Mouse (Mus musculus) cerebellum, adult 18-20 months (tissue): ENCODE measurements around the gene Taar9.
"Not testable (repeated sequence)": the region's sequence is repeated elsewhere in the genome, so short reads cannot be mapped to it uniquely, and the experiment has no call there.

Experiments
- DNase-seq, 2 experiments: peaks; one replicate each; pipeline ENCODE4 v3.0.0; 2021

Gene Taar9

DNA sequence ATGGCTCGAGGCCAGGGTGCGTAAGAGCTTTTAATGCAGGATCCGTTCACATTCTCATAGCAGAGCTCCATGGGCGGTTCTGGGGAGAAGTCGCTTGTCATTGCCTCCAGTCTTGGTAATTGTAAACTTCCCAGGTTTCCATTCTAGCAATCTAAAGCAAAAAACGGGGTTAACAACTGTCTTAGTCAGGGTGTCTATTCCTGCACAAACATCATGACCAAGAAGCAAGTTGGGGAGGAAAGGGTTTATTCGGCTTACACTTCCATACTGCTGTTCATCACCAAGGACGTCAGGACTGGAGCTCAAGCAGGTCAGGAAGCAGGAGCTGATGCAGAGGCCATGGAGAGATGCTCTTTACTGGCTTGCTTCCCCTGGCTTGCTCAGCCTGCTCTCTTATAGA, at the start of gene Taar9:
Taar9 (minus strand) TSS at position 101 of the 400 bp plus-strand sequence.
- not testable (repeated sequence) for DNase-seq

DNA sequence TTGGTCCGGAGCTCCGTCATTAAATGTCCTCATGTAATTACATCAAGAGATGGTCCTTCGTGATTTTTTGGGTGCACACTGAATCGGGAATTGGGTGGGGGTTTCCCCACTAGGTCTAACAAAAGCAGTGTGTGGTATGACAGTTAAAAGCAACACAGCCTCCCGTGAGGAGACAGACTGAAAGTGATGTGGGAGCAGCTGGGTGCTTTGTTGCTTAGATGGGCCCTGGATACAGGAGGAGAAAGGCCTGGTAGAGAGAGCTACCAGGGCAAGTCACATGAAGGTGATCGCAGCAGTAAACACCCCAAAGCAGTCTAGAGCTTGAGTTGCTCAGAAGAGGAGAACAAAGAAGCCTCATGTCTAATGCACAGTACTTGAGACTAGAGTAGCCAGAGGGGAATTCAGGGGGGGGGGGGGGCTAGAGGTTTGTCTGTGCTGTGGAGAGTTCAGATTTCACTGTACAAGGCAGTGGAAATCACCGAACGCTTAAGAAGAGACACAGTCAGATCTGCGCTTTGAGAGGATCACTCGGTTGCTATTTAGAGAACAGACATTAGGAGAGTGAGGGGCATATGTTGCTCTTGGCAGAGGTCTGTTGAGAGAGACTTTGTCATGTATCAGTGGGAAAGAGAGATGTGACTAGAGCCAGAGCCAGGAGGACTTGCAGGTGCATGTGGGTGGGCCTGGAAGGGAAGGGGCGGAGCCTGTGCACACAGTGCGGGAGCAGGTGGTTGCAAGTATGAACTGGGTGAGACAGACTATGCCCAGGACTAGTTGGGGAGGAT, 49.3 kb upstream of the Taar9 start:
- DNase-seq = no peak

DNA sequence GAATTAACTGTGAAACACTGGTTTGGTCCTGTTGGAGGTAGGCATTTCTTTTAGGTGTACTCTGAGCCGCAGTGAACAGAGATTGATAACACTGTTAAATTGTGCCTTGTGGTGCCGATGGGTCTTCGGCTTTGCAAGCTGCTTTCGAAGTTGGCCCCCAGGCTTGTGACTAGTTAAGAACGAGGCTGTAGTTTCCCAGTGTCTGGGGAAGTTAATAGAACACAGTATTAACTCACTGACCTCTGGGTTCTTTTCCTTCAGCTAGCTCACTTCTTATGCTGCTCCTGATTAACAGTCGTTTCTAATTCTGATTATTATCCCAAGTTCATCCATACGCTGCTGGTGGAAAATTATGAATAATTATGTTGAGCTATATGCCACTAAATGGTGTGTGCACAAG, 40.8 kb upstream of the Taar9 start:
- DNase-seq = no peak

DNA sequence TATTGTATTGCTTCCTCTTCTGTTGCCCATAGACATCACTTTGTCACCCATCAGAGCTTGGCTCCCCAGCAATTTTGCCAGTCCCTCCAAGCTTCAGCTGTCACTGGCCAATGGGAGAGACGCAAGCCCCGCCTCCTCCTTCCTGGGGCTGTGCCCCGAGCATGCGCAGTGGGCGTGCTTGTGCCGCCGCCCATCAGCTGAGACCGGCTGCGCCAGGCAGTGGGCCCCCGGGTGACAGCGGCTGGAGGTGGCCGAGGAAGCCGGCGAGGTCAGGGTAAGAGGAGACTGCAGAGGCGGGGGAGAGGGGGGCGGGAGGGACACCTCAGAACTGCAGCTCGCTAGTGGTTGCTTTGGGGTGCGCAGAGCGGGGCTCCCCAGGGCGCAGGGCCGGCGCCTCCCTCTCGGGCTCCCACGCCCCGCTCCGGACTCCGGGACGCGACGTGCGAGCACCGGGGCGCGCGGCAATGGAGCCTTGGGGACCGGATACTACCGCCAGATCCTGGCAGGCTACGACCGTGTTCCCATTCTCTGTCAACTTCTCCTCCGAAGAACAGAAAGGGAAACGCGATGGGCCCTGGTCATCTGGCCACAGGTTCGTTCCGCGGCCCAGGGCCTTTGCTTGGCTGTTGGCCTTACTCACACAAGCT, 39.9 kb upstream of the Taar9 start, which contains the start of gene Stx7:
Stx7 (plus strand) TSS at position 168 of the 647 bp plus-strand sequence.
- peak; percentile 95 to 96 for DNase-seq

DNA sequence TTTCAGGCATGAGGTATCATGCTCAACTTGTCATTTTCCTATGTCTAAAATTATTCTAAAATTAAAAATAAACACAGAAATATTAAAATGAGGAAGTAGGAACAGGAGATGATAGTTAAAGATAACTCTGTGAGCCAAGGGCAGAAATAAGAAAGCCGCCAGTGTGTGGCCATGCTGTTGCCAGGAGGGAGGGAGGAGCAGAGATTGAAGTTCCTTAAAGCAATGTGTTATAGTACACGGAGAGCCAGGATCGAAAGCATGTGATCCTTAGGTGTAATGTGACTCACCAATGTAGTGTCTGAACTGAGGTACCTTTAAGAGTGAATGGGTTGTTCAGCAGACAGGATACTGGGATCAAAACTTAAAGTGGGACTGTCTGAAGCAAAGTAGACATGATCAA, 33.4 kb upstream of the Taar9 start:
- no peak for DNase-seq

DNA sequence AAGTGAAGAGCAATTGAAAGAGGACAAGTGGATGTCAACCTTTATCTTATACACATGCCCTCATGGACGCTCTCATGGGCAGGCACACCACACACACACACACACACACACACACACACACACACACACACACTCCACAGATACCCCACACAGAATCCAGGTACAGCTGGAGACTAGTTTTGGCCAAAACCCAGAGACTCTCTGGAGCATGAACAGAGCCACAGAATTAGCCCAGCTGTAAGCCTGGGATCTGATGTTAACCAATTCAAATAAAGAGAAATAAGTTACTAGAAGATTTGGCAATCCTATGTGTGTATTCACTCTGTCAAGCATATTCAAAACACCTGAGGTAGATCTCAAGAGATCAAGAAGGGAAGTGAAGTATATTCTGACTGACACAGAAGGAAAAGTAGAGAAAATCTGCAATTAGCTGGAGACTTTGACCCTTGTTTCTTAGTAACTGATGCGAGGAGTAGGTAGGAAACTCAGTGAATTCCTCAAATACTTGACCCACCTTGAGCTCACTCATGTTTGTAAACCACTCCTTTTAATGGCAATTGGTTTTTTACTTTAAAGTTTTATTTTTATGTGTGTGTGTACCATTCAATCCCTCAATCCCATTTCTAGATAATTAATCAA, 29.4 kb upstream of the Taar9 start:
- no peak for DNase-seq

DNA sequence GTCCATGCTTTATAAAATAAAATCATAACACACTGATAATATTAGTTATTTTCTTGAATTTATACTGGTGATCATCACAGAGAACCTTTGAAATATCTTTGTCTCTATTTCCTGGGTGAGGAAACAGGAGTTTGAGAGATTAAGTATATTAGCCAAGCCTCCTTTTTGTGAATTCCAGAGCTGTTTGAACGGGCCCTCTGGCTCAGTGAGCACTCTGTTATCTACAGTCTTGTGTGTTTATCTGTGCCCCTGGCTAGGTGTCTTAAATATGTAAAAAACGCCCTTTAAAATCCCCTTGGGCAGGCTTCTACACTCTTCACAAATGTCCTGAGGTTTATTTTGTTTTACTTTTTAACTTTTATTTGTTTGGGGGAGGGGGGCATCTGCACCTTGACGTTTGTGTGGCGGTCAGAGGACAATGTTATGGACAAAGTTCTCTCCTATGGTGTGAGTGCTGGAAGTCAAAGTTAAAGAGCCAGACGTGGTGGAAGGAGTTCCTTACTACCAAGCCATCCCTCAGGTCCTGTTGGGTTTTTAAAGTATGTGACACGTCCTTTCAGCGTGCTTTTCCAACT, 24.8 kb upstream of the Taar9 start:
- DNase-seq = no peak

DNA sequence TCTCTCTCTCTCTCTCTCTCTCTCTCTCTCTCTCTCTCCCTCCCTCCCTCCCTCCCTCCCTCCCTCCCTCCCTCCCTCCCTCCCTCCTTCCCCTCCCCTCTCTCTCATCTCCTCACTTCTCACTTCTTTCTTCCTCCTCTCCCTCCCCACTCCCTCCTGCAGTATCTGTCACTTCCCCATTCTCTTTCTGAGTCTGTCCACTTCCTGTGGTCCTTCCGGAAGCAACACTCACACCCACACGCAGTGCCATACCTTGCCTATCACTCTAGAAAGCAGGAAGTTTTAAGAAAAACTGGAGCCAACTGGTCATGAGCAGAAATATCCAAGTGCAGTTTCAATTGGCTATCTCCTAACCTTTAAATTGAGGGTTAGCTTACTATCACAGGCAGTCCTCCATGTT, 23.8 kb upstream of the Taar9 start:
- no peak for DNase-seq

DNA sequence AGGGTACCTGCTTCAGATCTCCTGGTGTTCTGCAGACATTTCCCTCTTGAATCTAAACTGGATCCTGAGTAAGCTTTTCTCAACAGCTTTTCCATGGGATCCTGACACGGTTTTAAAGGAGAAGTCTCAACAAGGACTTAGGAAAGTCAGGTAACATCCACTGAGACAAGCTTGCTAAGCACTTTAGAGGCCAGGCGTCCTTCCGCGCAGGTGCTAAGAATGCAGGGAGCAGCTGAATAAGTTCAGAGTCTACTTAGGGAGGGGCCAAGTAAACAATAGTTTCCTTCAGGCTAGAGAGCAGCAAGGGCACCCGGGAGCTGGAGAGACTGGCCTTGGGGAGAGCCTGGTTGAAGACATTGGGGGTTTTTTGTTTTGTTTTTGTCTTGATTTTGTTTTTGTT, 22.9 kb upstream of the Taar9 start:
- DNase-seq = no peak

DNA sequence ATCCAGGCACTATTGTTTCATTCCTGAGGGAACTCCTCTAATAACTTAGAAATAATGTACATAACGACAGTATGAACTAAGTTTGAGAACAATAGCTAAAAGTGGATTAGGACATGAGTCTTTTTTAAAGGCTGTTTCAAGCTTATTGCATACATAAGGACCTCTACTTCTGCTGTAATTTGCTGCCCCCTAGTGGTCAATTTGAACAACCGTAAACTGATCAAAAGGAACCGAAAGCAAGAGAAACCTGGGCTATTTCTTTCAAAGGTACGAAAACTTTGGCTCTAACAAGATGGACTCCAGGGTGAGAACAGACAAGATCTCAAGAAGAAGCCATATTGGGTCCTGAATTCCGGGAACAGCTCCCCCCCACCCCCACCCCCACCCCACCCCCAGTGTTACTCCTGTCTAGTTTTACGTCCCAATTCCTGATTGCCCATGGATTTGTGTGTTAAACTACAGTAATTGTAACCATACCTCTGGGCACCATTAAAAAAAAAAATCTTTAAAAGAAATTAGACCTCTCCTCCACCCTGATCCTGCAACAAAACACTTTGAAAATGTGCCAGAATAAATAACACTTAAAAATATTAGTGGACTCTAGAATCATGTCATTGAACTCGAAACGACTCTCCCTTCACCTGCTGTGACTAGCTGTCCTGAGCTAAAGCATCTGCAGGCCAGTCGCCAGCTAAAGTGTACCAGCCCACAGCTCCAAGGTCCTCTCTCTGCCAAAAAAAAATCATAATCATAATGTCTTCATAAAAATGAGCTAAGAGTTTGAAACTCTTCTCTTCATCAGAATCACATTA, 22.3 kb upstream of the Taar9 start:
- DNase-seq = peak; percentile 61 to 63

DNA sequence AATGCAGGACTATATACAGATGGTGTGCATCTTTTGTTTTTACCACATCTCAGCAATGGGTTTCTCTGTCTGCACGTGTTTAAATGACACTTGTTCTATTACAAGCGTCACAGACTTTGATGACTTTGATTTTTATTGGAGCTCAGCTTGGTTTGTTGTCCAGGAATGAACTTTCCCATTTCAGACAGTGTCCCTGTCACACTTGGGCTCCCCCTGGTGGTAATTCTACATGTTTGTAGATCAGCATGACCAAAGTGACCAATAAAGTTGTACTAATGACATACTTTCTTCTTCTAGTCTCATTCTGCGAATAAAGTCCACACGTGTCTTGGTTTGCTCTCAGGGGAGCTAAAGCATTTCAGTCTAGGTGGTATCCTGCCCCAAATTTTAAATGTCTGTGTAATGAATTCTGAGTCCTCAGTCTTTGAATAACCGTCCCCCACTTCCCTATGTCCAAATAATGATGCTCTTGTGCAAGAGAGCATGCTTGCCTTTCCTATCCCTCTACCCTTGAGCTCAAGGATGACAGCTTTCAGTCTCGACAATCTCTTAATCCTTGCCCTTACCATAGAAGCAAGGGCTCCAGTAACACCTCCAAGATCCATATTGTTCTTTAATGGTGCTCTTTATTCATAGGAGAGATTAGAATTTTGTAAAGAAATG, 1.9 kb upstream of the Taar9 start:
- peak; percentile 26 to 37 for DNase-seq

DNA sequence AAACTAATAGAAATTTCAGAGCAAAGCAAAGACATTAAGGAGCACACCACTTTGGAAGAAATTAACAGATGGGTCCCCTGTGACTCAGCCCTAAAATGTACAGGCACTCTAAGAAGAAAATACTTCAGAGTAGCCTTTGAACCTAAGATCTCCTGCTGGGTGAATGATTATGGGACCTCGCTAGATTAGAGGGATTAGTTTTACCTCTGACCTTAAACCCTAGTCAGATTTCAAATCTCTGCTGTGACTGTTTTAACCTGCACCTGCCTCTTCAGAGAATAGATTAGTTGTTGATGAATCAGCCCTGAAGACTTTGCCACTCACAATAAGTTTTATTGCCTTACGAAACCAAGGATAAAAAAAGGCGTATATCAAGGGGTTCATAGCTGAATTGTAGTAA, 1.1 kb downstream of the Taar9 start:
- DNase-seq = no peak

DNA sequence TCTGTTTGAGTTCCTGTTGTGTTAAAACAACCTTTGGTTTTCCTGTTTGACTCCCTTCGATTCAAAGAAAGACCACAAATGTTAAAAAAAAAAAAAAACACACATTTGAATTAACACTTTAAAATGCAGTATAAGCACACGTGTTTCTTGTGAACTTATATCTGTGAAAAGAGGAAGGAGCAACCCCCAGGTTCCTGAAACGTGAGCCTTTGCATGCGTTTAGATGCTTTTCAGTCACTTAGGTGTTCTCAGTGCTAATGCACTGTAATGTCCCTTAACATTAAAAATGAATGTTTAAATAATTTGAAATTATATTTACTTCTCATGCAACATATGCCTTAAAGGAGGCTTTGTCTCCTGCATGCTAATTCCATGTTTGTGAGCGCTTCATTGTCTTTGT, 1.6 kb downstream of the Taar9 start:
- no peak for DNase-seq

DNA sequence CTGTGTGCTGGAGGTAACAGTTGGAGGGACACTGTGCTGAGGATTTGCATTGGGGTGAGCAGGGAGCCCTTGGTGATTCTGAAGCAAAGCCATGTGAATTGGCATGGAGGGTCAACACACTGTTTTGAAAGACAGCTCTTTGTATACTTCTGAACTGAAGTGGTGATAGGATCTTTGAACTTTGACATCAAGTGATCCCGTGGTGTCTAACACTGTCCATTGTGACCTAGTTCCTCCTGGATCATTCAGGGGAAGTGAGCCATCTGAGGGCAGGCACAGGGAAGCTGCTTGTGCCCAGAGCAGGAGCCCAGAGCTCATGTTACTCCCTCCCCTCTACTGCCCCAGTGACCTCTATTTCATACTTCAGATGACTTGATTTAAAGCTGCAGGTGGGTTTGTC, 6.0 kb downstream of the Taar9 start:
- DNase-seq = not testable (repeated sequence)

DNA sequence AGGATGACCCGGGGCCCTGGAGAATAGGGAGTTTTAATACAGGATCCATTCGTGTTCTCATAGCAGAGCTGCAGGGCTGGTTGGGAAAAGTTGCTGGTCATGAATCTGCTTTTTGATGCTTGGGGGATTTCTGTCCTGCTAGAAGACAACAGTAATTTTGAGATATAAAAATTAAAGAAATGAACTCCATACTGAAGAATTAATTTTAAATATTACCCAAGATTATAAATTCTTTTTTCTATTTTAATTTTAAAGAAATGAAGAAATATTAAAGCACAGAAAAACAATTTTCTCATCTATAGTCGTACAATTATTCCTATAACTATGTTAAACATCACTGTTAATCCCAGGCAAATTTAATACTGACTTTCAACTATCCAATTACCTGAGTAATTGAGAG, 7.5 kb downstream of the Taar9 start, which contains the start of gene Taar8c:
Taar8c (minus strand) TSS at position 101 of the 400 bp plus-strand sequence.
- DNase-seq = not testable (repeated sequence)

DNA sequence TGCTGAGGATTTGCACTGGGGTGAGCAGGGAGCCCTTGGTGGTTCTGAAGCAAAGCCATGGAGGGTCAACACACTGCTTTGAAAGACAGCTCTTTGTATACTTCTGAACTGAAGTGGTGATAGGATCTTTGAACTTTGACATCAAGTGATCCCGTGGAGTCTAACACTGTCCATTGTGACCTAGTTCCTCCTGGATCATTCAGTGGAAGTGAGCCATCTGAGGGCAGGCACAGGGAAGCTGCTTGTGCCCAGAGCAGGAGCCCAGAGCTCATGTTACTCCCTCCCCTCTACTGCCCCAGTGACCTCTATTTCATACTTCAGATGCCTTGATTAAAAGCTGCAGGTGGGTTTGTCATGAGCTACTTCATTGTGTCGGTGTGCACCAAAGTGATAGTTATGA, 12.3 kb downstream of the Taar9 start:
- DNase-seq = not testable (repeated sequence)

DNA sequence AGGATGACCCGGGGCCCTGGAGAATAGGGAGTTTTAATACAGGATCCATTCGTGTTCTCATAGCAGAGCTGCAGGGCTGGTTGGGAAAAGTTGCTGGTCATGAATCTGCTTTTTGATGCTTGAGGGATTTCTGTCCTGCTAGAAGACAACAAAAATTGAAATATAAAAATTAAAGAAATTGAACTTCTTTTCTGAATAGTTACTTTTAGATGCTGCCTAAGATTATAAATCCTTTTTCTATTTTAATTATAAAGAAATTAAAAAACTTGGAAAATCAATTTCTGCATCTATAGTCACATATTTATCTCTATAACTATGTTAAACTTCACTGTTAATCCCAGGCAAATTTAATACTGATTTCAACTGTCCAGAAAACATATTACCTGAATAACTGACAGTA, 17.1 kb downstream of the Taar9 start, which contains the start of gene Taar8b:
Taar8b (minus strand) TSS at position 101 of the 400 bp plus-strand sequence.
- DNase-seq = no peak

DNA sequence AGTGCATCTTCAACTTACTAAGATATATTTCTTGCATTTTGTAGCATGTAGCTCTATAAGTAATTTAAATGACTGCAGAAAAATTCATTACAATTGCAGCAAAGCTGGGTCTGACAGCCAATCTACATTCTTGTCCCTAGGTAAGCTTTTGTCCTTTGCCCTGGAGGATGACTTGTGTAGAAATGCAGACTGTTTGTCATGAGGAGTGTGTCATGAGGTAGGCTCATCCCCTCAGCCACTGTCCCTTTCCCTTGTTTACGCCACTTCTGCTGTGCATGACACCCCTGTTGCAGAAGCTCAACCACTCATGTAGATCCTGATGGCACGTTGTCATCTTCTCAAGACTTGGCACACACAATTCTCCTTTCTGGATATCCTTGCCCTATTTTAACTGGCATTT, 22.2 kb downstream of the Taar9 start:
- DNase-seq = no peak

DNA sequence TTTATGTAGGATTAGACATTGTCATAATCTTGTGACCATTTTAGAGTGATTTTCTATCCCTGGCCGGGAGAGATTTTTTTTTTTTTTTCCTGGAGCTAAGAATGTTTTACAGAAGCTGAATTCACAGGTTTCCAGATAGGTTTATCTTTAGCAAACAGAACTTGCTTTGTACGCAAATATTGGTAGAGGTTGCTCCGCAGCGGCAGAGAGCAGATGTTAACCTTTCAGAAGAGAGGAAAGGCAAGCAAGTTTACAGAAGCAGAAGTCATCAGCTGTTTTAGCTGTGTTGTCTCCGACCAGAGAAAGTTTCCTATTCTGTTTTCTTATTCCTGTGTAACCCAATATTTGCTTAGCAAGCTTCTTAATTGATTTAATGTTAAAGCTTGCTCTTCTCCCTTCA, 22.8 kb downstream of the Taar9 start:
- DNase-seq = no peak

DNA sequence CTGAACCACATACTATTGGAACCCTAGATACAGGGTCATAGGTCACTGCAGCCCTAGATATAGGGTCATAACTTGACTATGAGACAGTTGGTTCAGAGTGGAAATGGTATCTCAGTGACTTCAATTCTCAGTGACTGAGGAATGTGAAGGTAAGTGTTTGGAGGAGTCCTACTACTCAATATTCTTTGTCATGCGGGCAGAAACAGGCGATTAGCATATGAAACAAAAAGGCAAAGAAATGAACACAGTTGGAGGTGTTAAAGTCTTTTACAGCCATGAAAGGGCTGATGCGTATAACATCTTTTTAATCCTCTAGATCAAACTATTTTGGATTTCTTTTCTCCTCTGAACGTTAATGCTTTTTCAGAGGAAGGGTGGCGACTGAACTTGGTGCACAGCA, 23.4 kb downstream of the Taar9 start:
- DNase-seq = no peak

DNA sequence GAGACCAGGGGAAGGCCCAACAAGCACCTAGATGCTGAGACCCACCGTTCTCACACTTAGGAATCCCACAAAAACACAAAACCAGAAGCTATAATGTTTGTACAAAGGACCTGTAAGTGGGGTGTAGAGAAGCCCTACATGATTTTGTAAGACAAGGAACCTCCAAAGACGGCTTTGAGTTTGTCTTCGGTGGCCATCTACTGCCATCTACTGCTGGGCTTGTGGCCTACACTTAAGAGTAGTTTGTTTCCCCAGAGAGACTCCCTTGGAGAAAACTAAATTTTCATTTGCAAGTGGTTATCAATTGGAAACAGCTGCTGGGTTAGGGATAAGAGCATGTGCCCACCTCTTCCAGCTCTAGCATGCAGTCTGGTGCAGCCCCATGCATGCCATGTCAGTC, 29.2 kb downstream of the Taar9 start:
- peak; percentile 18 to 22 for DNase-seq

DNA sequence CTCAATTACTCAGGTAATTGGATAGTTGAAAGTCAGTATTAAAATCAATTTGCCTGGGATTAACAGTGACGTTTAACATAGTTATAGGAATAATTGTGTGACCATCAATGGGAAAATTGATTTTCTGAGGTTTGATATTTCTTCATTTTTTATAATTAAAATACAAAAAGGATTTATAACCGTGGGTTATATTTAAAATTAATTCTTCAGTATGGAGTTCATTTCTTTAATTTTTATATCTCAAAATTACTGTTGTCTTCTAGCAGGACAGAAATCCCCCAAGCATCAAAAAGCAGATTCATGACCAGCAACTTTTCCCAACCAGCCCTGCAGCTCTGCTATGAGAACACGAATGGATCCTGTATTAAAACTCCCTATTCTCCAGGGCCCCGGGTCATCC, 33.1 kb downstream of the Taar9 start, which contains the start of gene Taar8a:
Taar8a (plus strand) TSS at position 301 of the 400 bp plus-strand sequence.
- not testable (repeated sequence) for DNase-seq
